Mouse (Mus musculus): Measurements from ENCODE around the gene Hist1h3i. TPM values are rescaled to one million over a fixed set of nuclear protein-coding genes. Genes with fewer than 3 reads are reported as not detected.

The Hist1h3i gene
- 103 TPM for total RNA-seq (2023)

GRCm38 (mm10) chr13:21783255-21783617, at the start of gene Hist1h3i:
Hist1h3i (minus strand) TSS chr13:21783370.

GRCm38 (mm10) chr13:21831418-21832394, 48.5 kb upstream of the Hist1h3i start, which contains the start of gene Hist1h4n:
Hist1h4n (minus strand) TSS chr13:21832196.

GRCm38 (mm10) chr13:21811539-21811938, 28.4 kb upstream of the Hist1h3i start, which contains the start of gene Hist1h4m:
Hist1h4m (plus strand) TSS chr13:21811746.

GRCm38 (mm10) chr13:21810073-21810472, 26.9 kb upstream of the Hist1h3i start, which contains the start of the genes Hist1h2bq and Hist1h2ao:
Hist1h2bq (minus strand) TSS chr13:21810197.
Hist1h2ao (plus strand) TSS chr13:21810465.

GRCm38 (mm10) chr13:21786899-21787629, 3.9 kb upstream of the Hist1h3i start, which contains the start of the genes Hist1h2an and Hist1h2bp:
Hist1h2an (minus strand) TSS chr13:21787218.
Hist1h2bp (plus strand) TSS chr13:21787461.

GRCm38 (mm10) chr13:21779767-21780731, 3.1 kb downstream of the Hist1h3i start, which contains the start of gene Hist1h1b:
Hist1h1b (minus strand) TSS chr13:21780625.

GRCm38 (mm10) chr13:21753524-21754285, 29.5 kb downstream of the Hist1h3i start, which contains the start of the genes Hist1h2ak and Hist1h2bn:
Hist1h2ak (minus strand) TSS chr13:21753827.
Hist1h2bn (plus strand) TSS chr13:21754123.

GRCm38 (mm10) chr13:21750159-21751017, 32.8 kb downstream of the Hist1h3i start, which contains the start of gene Hist1h4k:
Hist1h4k (minus strand) TSS chr13:21750505.

GRCm38 (mm10) chr13:21734906-21735767, 48.0 kb downstream of the Hist1h3i start, which contains the start of gene Hist1h4j:
Hist1h4j (plus strand) TSS chr13:21735064.

Other genes starting within 250 kb of the Hist1h3i start
- gene Olfr1366, start 240.6 kb downstream of the Hist1h3i start, total RNA-seq (2023), result not detected
- not detected for gene Olfr1535, start 223.5 kb downstream of the Hist1h3i start, total RNA-seq (2023)
- not detected for gene Olfr1364, start 201.6 kb downstream of the Hist1h3i start, total RNA-seq (2023)
- gene Olfr1362, start 169.3 kb downstream of the Hist1h3i start, total RNA-seq (2023), result not detected
- not detected for gene Olfr11, start 140.9 kb downstream of the Hist1h3i start, total RNA-seq (2023)
- not detected for gene Olfr1361, start 120.0 kb downstream of the Hist1h3i start, total RNA-seq (2023)
- gene Olfr1360, start 106.0 kb downstream of the Hist1h3i start, total RNA-seq (2023), result not detected
- not detected for gene Olfr1359, start 85.3 kb downstream of the Hist1h3i start, total RNA-seq (2023)
- 38.5 TPM for gene Hist1h2bl, start 67.2 kb downstream of the Hist1h3i start, total RNA-seq (2023)
- 23.2 TPM for gene Hist1h2ai, start 66.9 kb downstream of the Hist1h3i start, total RNA-seq (2023)
- gene Hist1h3h, start 65.7 kb downstream of the Hist1h3i start, total RNA-seq (2023), result 51.3 TPM
- 9.1 TPM for gene Hist1h2bm, start 61.3 kb downstream of the Hist1h3i start, total RNA-seq (2023)
- 8.5 TPM for gene Hist1h4j, start 48.3 kb downstream of the Hist1h3i start, total RNA-seq (2023)
- gene Hist1h4k, start 32.9 kb downstream of the Hist1h3i start, total RNA-seq (2023), result 192 TPM
- gene Hist1h2ak, start 29.5 kb downstream of the Hist1h3i start, total RNA-seq (2023), result 29.1 TPM
- 72.0 TPM for gene Hist1h2bn, start 29.2 kb downstream of the Hist1h3i start, total RNA-seq (2023)
- 15.4 TPM for gene Hist1h1b, start 2.7 kb downstream of the Hist1h3i start, total RNA-seq (2023)
- 12.5 TPM for gene Hist1h2an, start 3.8 kb upstream of the Hist1h3i start, total RNA-seq (2023)
- gene Hist1h2bp, start 4.1 kb upstream of the Hist1h3i start, total RNA-seq (2023), result 14.0 TPM
- gene Hist1h2bq, start 26.8 kb upstream of the Hist1h3i start, total RNA-seq (2023), result 25.5 TPM
- 52.1 TPM for gene Hist1h2ao, start 27.1 kb upstream of the Hist1h3i start, total RNA-seq (2023)
- 202 TPM for gene Hist1h4m, start 28.4 kb upstream of the Hist1h3i start, total RNA-seq (2023)
- not detected for gene Hist1h4n, start 48.8 kb upstream of the Hist1h3i start, total RNA-seq (2023)
- gene Hist1h2ap, start 50.1 kb upstream of the Hist1h3i start, total RNA-seq (2023), result 61.1 TPM
- 25.7 TPM for gene Hist1h2br, start 50.4 kb upstream of the Hist1h3i start, total RNA-seq (2023)
- gene Zfp184, start 161.7 kb upstream of the Hist1h3i start, total RNA-seq (2023), result 3.5 TPM
- gene Pom121l2, start 197.8 kb upstream of the Hist1h3i start, total RNA-seq (2023), result not detected
- 0.53 TPM for gene Prss16, start 226.4 kb upstream of the Hist1h3i start, total RNA-seq (2023)

Measured in CD4-positive naive resting alpha-beta T cell, adult 76 days (primary cell).